Mouse (Mus musculus) neutrophil, adult 5-6 weeks (primary cell): Measurements from ENCODE around the gene Traf3ip3. TPM values are rescaled to one million over a fixed set of nuclear protein-coding genes. Genes with fewer than 3 reads are reported as not detected.

Experiments used
- ATAC-seq: fragments of 151-379, 151-347 bp; 2 replicates; pipeline ENCODE4 v1.8.0; 2017; ENCODE audit warnings: mild to moderate bottlenecking, moderate TSS enrichment; ENCODE audit not compliant: insufficient number of reproducible peaks, poor library complexity, low FRiP score, severe bottlenecking; ENCODE audit errors: extremely low read depth
- total RNA-seq: library from RNA; stranded (forward); fragments of 200-1000 nt; gene quantifications from 2 replicates; pipeline ENCODE4 v1.2.3, GENCODE M21; 2017

The Traf3ip3 gene
- total RNA-seq, 1 experiment from 2014 or later = 473 TPM

DNA sequence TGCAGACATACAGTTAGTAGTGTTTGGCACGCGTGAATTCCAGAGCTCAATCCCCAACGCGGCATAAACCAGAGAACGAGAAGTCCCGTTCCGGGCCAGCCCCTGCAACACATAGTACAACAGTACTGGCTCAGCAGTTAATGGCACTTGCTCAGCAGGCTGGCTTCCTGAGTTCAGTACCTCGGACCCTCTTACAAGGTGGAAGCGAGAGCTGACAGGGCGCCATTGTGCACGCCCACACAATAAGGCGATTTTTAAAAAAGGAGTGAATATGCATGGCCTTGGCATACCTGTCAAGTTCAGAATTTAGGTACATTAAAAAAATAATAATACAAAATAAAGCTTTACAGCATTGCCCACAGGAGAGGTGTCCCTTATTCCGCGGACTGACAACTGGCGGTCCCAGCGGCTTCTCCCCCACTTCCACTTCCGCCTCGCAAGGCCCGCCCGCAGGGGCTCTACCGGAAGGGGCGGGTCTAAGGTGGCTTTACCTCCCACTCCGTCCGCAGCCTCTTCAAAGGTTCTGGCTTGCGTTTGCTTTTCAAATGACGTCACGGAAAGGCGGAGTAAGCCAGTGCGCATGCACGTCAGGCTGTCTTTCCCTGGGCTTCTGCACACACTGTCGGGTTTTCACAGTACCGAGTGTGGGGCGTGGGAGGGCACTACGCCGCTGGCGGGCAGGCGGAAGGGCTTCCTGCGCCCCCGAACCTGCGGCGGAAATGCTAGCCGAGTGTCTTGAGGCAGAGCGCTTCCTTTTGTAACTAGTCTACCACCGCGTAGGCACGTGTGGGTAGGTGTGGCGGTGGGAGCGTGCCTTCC lies 28.3 kb downstream of the Traf3ip3 start:
- peak; percentile 94 for ATAC-seq

DNA sequence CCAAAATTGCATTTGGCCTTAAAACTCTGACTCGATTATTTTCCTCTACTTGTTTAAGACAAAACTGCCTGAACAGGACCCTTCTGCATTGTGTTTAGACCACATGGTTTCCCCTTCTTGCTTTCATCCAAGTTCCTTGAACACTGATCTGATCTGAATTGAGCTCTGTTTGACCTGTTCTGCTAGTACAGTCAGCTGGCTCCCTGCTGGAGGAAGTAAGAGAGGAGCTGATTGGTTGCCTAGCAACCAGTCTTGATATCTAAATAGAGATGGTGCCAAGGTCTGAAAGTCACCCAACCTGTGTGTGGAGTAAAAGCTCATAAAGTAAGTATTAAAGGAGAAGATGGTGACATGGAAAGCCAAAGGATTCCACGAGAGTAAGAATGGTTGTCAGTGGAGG lies 31.6 kb downstream of the Traf3ip3 start:
- peak; percentile 37; the same call in 1 of the 2 replicates for ATAC-seq

DNA sequence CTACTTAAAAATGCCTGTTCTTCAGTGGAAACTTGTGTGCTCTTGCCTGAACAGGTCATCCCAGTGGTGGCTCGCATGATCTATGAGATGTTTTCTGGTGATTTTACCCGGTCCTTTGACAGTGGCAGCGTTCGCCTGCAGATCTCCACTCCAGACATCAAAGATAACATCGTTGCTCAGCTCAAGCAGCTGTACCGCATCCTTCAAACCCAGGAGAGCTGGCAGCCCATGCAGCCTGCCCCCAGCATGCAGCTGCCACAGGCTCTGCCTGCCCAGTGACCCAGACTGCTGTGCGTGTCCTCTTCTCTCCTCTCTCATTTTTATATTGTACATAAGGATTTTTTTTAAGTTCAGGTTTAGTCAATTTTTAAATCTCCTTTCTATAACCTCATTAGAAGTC lies 32.3 kb downstream of the Traf3ip3 start:
- no peak for ATAC-seq

DNA sequence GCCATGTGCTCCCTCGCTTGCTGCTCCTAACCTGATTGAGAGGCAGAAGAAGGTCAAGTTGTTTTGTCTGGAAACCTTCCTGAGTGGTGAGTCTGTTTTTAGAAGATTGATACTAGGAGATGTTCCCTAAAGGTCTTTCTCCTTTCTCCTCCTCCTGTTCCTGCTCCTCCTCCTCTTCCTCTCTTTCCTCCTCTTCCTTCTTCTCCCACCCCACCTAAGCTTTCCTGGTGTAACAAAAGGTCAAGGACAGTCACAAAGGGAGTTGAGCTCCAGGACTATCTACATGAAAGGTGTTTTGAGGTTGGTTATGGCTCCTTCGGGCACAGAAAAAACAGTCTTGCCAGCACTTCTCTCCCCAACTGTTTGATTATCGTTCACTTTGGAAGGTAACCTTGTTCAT lies 33.8 kb downstream of the Traf3ip3 start, which contains the start of gene A130010J15Rik:
Gene A130010J15Rik (plus strand): TSS at position 301 of the 400 bp plus-strand sequence.
- ATAC-seq = no peak

DNA sequence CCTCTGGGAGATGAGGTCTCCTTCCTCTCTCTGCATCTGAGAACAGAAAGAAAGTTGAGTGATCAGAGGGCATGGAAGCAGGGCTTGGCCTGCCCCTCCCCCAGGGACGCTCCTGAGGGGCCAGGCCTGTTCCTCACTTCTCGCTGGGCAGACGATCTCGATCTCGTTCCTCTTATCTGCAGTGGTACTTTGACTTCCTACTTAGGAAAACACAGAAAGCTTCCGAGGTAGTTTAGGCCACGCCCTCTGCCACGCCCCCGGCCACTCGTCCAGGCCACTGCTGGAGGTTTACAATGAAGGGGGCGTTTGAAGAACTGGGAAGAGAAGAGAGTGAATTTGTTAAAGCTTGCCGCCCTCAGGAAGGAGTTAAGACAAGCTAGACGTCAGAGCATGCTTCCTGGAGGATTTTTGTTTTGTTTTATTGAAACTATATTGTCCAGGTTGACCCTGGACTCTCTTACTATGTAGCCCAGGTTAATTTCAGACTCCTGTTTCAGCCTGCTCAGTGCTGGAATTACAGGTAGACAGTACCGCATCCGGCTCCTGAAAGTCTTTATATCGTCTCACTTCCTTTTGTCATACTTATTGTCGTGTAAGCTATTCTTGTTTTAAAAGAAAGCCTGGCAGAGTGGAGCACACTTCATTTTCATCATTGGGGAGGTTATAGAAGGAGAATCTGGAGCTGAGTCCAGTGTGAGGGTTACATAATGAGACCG lies 41.0 kb downstream of the Traf3ip3 start:
- ATAC-seq = peak; percentile 64; the same call in 1 of the 2 replicates

GRCm38 (mm10) chr1:193159613-193160012 lies 41.9 kb downstream of the Traf3ip3 start:
- no peak for ATAC-seq

DNA sequence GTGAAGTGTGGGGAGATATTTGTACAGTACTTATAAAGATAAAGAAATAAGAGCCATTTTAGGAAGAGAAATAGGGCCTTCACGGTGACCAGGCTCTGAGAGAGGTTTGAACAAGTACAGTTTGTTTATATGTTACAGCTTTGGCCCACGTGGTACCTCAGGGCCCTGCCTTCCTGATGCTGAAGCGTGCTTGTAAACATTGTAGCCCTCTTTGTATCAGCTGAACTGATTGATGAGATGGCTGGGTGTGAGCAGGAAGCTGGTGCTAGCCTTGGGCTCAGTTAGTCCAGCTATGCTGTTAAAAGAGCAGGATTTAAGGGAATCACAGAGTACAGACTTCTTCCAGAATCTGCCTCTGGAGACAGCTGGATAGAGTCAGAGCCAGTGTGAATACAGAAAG lies 42.3 kb downstream of the Traf3ip3 start:
- no peak for ATAC-seq

GRCm38 (mm10) chr1:193157111-193157492 lies 44.4 kb downstream of the Traf3ip3 start:
- no peak for ATAC-seq

GRCm38 (mm10) chr1:193156316-193157110 lies 45.0 kb downstream of the Traf3ip3 start:
- no peak for ATAC-seq

GRCm38 (mm10) chr1:193153561-193153960 lies 47.9 kb downstream of the Traf3ip3 start:
- no peak for ATAC-seq

GRCm38 (mm10) chr1:193152872-193153271 lies 48.6 kb downstream of the Traf3ip3 start, which contains the start of gene Irf6:
Gene Irf6 (plus strand): TSS chr1:193153111.
- peak; percentile 49; the same call in 1 of the 2 replicates for ATAC-seq

- no peak for ATAC-seq
Observed at GRCm38 (mm10) chr1:193151134-193151533, 50.4 kb downstream of the Traf3ip3 start.

DNA sequence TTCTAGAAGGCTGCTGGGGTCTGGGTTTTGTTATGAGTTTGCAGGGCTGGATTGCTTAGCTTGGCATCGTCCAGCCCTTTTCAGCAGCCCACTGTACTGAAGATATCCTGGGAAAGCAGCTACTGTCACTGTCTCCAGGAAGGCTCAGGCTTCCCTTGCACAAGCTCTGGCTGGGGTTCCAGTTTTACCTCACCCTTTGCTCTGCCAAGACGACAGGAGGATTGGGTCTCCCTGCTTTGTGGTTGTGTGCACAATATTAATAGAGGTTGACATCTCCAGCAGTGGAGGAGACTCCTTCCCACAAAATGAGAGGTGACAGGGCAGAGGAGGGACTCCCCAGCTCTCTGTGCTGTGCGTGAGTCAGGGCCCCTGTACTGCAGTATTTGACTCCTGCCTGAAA lies 52.3 kb downstream of the Traf3ip3 start:
- no peak for ATAC-seq

DNA sequence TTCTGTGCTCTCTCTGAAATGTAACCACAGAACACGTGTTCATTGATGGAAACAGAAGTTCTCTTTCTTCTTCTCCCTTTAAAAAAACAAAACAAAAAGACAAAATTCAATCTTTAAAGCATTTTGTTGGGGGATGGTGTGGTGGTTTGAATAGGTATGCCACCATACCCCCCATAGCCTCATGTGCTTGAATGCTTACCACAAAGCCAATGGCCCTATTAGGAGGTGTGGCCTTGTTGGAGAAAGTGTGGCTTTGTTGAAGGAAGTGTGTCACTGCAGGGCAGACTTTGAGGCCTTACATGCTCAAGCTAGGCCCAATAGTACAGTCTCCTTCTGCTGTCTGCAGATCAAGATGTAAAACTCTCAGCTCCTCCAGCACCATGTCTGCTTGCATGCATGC lies 55.1 kb downstream of the Traf3ip3 start:
- no peak for ATAC-seq

GRCm38 (mm10) chr1:193145101-193145500 lies 56.4 kb downstream of the Traf3ip3 start:
- ATAC-seq = no peak

GRCm38 (mm10) chr1:193144516-193144915 lies 57.0 kb downstream of the Traf3ip3 start:
- ATAC-seq = no peak

DNA sequence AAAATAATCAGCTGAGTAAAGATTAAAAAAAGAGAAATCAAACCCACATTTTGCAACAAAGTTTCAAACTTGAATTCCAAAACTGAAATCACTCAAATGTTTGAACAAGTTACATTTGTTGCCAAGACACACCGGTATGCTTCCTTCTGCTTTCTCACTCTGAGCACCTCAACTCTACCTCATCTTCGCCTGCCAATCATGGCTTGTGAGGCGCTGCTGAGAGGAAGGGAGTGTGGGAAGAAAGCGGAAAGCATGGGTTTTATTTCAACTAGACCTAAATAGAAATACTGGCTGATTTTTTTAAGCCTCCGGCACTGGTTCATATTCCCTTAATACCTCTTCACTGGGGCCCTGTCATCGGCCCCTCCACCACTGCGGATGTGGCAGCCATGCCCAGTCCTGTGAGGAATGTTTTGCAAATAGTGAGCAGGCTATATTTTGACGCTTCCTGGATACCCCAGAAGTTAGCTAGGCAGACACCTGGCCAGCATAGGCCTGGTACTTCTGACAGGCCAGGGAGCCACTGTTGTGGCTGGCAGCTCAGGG lies 58.9 kb downstream of the Traf3ip3 start:
- ATAC-seq = no peak

DNA sequence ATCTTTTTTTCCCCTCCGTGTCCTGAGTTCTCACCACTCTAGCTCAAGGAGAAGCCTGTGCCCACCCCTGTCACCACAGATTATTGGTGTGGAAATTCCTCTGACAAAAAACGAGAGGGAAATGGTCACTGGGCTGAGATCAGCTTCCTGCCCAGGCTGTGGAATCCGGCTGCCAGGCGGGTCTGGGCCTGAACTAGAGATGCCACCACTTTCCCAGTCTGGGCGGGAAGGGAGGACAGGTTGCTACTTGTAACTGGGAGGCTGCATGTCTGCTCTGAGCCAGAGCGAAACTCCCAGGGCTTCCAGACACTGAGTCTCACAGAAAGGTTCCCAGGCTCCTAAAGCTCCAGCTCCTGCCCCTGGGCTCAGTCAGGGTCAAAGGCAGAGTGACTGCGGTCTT lies 60.4 kb downstream of the Traf3ip3 start:
- 0 out of 2 replicates have a peak, but pooled peaks have one; percentile 21 for ATAC-seq

DNA sequence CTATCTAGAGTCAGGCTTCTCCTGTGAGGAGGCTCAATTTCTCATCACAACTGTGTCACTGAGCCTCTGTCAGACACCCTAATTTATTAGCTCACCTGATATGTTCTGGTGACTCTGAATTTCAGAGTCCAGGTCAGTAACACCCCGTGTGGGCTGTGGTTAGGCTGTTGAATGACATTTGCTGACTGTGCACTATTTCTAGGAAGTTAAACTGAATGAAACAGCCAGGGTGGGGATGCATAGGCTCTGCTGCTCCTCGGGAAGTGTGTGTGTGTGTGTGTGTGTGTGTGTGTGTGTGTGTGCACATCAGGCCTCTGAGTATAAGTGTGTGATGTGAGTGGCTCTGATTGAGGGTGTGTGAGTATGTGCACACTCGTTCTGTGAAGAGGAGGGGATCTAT lies 62.8 kb downstream of the Traf3ip3 start:
- ATAC-seq = no peak
